Mouse (Mus musculus): Measurements from ENCODE around the gene Agrp. TPM values are rescaled to one million over a fixed set of nuclear protein-coding genes. Genes with fewer than 3 reads are reported as not detected.

The Agrp gene
- total and polyA plus RNA-seq, 3 experiments: 0.63 TPM; not detected in 2

GRCm38 (mm10) chr8:105607684-105608083 is 29.5 kb downstream of the Agrp start (continued):
- no peak for TF ChIP-seq POLR2AphosphoS2 (IDR thresholded peaks at IDR 0.05; ENCODE audit: low read length)
- TF ChIP-seq MEF2A (IDR thresholded peaks at IDR 0.05; ENCODE audit: extremely low read depth, insufficient replicate concordance, low read depth, low read length, poor library complexity, severe bottlenecking): no peak
- peak in 1 of 2 experiments; percentile 50; a peak in 2 of 4 replicates for TF ChIP-seq EP300 (IDR thresholded peaks at IDR 0.05; ENCODE audit: low read depth in 1 of 2, low read length in 2 of 2)
- TF ChIP-seq CTCF (IDR thresholded peaks at IDR 0.05 in 2 of 3, conservative IDR thresholded peaks at IDR 0.05 in 1 of 3; ENCODE audit: control insufficient read depth in 1 of 3, insufficient read depth in 1 of 3, low read depth in 2 of 3, low read length in 3 of 3, poor library complexity in 1 of 3, severe bottlenecking in 1 of 3): peak; percentile 50 to 74 (median 66)
- TF ChIP-seq TBP (IDR thresholded peaks at IDR 0.05; ENCODE audit: low read depth, low read length): no peak
- TF ChIP-seq MYB (IDR thresholded peaks at IDR 0.05; ENCODE audit: low read depth, low read length): no peak
- 0 out of 2 replicates have a peak, but pooled peaks have one; percentile 25 for TF ChIP-seq RCOR1 (IDR thresholded peaks at IDR 0.05; ENCODE audit: low read depth, low read length)
- TF ChIP-seq MYC (IDR thresholded peaks at IDR 0.05; ENCODE audit: low read depth, low read length): peak; percentile 95
- no peak for TF ChIP-seq NELFE (IDR thresholded peaks at IDR 0.05; ENCODE audit: low read depth, low read length)
- no peak for TF ChIP-seq KAT2A (conservative IDR thresholded peaks at IDR 0.05; ENCODE audit: low read depth, low read length)
- TF ChIP-seq USF2 (IDR thresholded peaks at IDR 0.05; ENCODE audit: borderline replicate concordance in 1 of 2, insufficient read depth in 1 of 2, low read depth in 1 of 2, low read length in 2 of 2): no peak
- TF ChIP-seq NRF1 (IDR thresholded peaks at IDR 0.05; ENCODE audit: insufficient read depth, low read depth, low read length, poor library complexity, severe bottlenecking): no peak
- TF ChIP-seq ZNF384 (IDR thresholded peaks at IDR 0.05; ENCODE audit: low read depth, low read length): no peak

GRCm38 (mm10) chr8:105607062-105607461 is 30.1 kb downstream of the Agrp start:
- peak overlapping the region; percentile 81 to 96 for H3K4me3 ChIP-seq (ENCODE audit: control insufficient read depth in 1 of 2, insufficient read depth in 1 of 2, low read depth in 2 of 2, low read length in 2 of 2)
- H3K27ac ChIP-seq (ENCODE audit: control insufficient read depth, low read depth, low read length): peak overlapping the region; percentile 94
- peaks cover 12 to 55% of the 10 kb centered on the region in 2 experiments for H3K36me3 ChIP-seq (ENCODE audit: control insufficient read depth in 1 of 2, insufficient read depth in 2 of 2, low read length in 2 of 2)
- peak overlapping the region; percentile 92 for H3K9ac ChIP-seq (ENCODE audit: control insufficient read depth, low read depth, low read length, poor library complexity, severe bottlenecking)
- H3K27me3 ChIP-seq (ENCODE audit: control insufficient read depth in 1 of 2, insufficient read depth in 2 of 2, low read length in 2 of 2): no peaks in the 10 kb centered on the region
- H3K4me1 ChIP-seq (ENCODE audit: control insufficient read depth in 1 of 2, insufficient read depth in 2 of 2, low read length in 2 of 2): peaks cover 23 to 58% of the 10 kb centered on the region in 2 experiments
- H3K79me2 ChIP-seq (ENCODE audit: control insufficient read depth, insufficient read depth, low read length, poor library complexity): peaks cover 61% of the 10 kb centered on the region
- DNase-seq (ENCODE audit: low read depth, low spot score): no peak
- H3K9me3 ChIP-seq (replicated peaks; ENCODE audit: insufficient read depth, low read length): no peaks in the 10 kb centered on the region
- TF ChIP-seq ETS1 (IDR thresholded peaks at IDR 0.05; ENCODE audit: low read depth, low read length): 0 out of 2 replicates have a peak, but pooled peaks have one; percentile 1
- TF ChIP-seq MAFK (IDR thresholded peaks at IDR 0.05; ENCODE audit: borderline replicate concordance, low read depth, low read length): no peak
- peak; percentile 3; the same call in 1 of the 2 replicates for TF ChIP-seq SIN3A (IDR thresholded peaks at IDR 0.05; ENCODE audit: low read length)

All from MEL (cell line).